Mouse (Mus musculus) lung, embryonic 16.5 days (tissue): ENCODE measurements around the gene Stxbp3. TPM values are rescaled to one million over a fixed set of nuclear protein-coding genes. Genes with fewer than 3 reads are reported as not detected.

Source experiments
- ATAC-seq: fragments of 200-750 bp; cut with Nextera tagmentation; 2 replicates; pipeline ENCODE4 v1.8.0; 2017; ENCODE audit warnings: low read depth, mild to moderate bottlenecking, moderate library complexity
- H3K27ac ChIP-seq: fragments of 300-500 bp; sonication (generic); 2 replicates; pipeline ENCODE4 v1.5.1; 2014; ENCODE audit warnings: mild to moderate bottlenecking, control low read depth, low read length
- H3K27me3 ChIP-seq: fragments of 300-500 bp; sonication (generic); 2 replicates; pipeline ENCODE4 v1.6.1; 2014; ENCODE audit warnings: low read depth, low read length, mixed read lengths; ENCODE audit not compliant: control insufficient read depth, insufficient read depth
- H3K36me3 ChIP-seq: fragments of 300-500 bp; sonication (generic); 2 replicates; pipeline ENCODE4 v1.6.1; 2014; ENCODE audit warnings: low read length; ENCODE audit not compliant: control insufficient read depth, insufficient read depth
- H3K4me1 ChIP-seq: fragments of 300-500 bp; sonication (generic); replicated peaks from 2 replicates; pipeline ENCODE4 v1.6.1; 2014; ENCODE audit warnings: low read length, mixed read lengths; ENCODE audit not compliant: control insufficient read depth, insufficient read depth
- H3K4me2 ChIP-seq: fragments of 300-500 bp; sonication (generic); 2 replicates; pipeline ENCODE4 v1.6.1; 2014; ENCODE audit warnings: low read depth, low read length, control low read depth
- H3K4me3 ChIP-seq: fragments of 300-500 bp; sonication (generic); 2 replicates; pipeline ENCODE4 v1.5.1; 2014; ENCODE audit warnings: mild to moderate bottlenecking, low read length, control low read depth
- H3K9ac ChIP-seq: fragments of 300-500 bp; sonication (generic); 2 replicates; pipeline ENCODE4 v1.6.1; 2014; ENCODE audit warnings: low read length, control low read depth
- H3K9me3 ChIP-seq: fragments of 300-500 bp; sonication (generic); 2 replicates; pipeline ENCODE4 v1.6.1; 2016; ENCODE audit warnings: low read length; ENCODE audit not compliant: control insufficient read depth
- WGBS: fragments of 180-500 bp; shearing (Covaris S2); extraction: QIAGEN DNeasy Blood & Tissue Kit; methylation state at CpG from one replicate; pipeline ENCODE4 v1.1.7; 2014; 5-methylcytosine and 5-hydroxymethylcytosine counted together
- polyA plus RNA-seq: library from polyadenylated mRNA; unstranded; fragments of >200 nt; fragmentation: Nextera tagmentation; extraction: Ambion mirVana; gene quantifications from 2 replicates; pipeline ENCODE4 v1.2.1, GENCODE M21; 2015

Stxbp3 gene
- polyA plus RNA-seq, 1 experiment from 2014 or later: 50.7 TPM

GRCm38 (mm10) chr3:108860786-108861185 is 20.5 kb upstream of the Stxbp3 start:
- no peaks in the 10 kb centered on the region for H3K27me3 ChIP-seq
- H3K4me3 ChIP-seq: no peak overlapping the region
- 72% methylated on average over 2 of the region's 2 CpGs for WGBS
- no peaks in the 10 kb centered on the region for H3K9me3 ChIP-seq
- no peak overlapping the region for H3K4me2 ChIP-seq
- no peak for ATAC-seq
- H3K9ac ChIP-seq: no peak overlapping the region
- peaks cover 25% of the 10 kb centered on the region for H3K4me1 ChIP-seq
- no peak overlapping the region for H3K27ac ChIP-seq
- no peaks in the 10 kb centered on the region for H3K36me3 ChIP-seq

DNA sequence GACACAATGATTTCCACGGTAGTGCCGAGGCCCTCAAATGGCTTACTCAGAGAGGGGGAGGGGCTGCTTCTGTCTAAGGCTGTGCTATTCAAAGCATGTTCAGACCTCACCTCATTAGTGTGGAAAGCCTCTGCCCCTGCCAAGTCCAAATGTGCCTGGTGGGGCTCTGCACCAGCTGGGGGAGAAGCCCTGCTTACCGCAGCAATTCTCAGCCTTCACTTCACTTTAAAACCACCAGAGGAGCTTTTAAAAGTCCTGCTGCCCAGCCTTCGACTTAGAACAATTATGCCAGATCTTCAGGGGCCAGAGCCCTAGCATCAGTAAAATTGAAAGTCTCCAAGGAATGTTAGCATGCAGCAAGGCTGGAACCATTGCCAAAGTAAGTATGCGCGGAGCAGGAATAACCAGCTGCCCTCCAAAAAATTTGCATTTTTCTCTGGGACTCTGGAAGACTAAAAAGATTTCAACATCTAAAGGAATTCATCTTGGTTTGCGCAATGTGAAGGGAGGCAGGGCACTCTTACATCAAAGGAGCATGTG is 18.0 kb upstream of the Stxbp3 start:
- peak; percentile 92 for ATAC-seq
- H3K36me3 ChIP-seq: no peaks in the 10 kb centered on the region
- peak overlapping the region; percentile 43 for H3K4me2 ChIP-seq
- H3K4me1 ChIP-seq: peaks cover 35% of the 10 kb centered on the region
- peak overlapping the region; percentile 14; the same call in 1 of the 2 replicates for H3K9ac ChIP-seq
- WGBS: 11% methylated on average over 7 of the region's 7 CpGs
- no peaks in the 10 kb centered on the region for H3K27me3 ChIP-seq
- peak overlapping the region; percentile 7; the same call in 1 of the 2 replicates for H3K4me3 ChIP-seq
- H3K9me3 ChIP-seq: no peaks in the 10 kb centered on the region
- H3K27ac ChIP-seq: peak overlapping the region; percentile 87

GRCm38 (mm10) chr3:108857714-108858113 is 17.4 kb upstream of the Stxbp3 start:
- peaks cover 35% of the 10 kb centered on the region for H3K4me1 ChIP-seq
- no peaks in the 10 kb centered on the region for H3K27me3 ChIP-seq
- peak overlapping the region; percentile 7; the same call in 1 of the 2 replicates for H3K4me3 ChIP-seq
- H3K36me3 ChIP-seq: no peaks in the 10 kb centered on the region
- 74% methylated on average over 1 of the region's 1 CpGs for WGBS
- H3K4me2 ChIP-seq: peak overlapping the region; percentile 43
- peak; percentile 4; the same call in 1 of the 2 replicates for ATAC-seq
- no peaks in the 10 kb centered on the region for H3K9me3 ChIP-seq
- peak overlapping the region; percentile 14; the same call in 1 of the 2 replicates for H3K9ac ChIP-seq
- peak overlapping the region; percentile 87 for H3K27ac ChIP-seq

DNA sequence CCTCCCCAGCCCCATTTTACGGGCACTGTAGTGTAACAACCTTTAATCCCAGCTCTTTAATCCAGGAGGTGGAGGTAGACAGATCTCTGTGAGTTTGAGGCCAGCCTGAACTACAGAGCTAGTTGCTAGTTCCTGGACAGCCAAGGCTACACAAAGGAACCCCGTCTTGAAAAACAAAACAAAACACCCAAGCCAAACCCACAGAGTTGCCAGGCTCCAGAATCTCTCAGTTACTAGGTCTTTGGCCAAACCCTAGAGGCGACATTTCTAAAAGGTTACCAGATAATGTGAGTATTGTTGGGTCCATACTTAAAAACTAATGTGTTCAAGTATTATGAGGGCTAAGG is 16.8 kb upstream of the Stxbp3 start:
- no peak for ATAC-seq
- no peak overlapping the region for H3K4me3 ChIP-seq
- no peaks in the 10 kb centered on the region for H3K27me3 ChIP-seq
- no peak overlapping the region for H3K9ac ChIP-seq
- no peak overlapping the region for H3K4me2 ChIP-seq
- H3K9me3 ChIP-seq: no peaks in the 10 kb centered on the region
- no peak overlapping the region for H3K27ac ChIP-seq
- peaks cover 35% of the 10 kb centered on the region for H3K4me1 ChIP-seq
- H3K36me3 ChIP-seq: no peaks in the 10 kb centered on the region
- 49% methylated on average over 3 of the region's 3 CpGs for WGBS

- Histone ChIP-seq H3K4me1 (peaks cover 35% of the 10 kb centered on the region), H3K4me3 (no peak overlapping the region), H3K9me3 (no peaks in the 10 kb centered on the region), H3K27me3 (no peaks in the 10 kb centered on the region), H3K36me3 (no peaks in the 10 kb centered on the region), H3K9ac (no peak overlapping the region), H3K4me2 (no peak overlapping the region), H3K27ac (peak overlapping the region; percentile 42)
- 51% methylated on average over 8 of the region's 8 CpGs for whole genome bisulfite sequencing
- no peak for ATAC-seq
Measured at GRCm38 (mm10) chr3:108856386-108857123, 16.2 kb upstream of the Stxbp3 start.

DNA sequence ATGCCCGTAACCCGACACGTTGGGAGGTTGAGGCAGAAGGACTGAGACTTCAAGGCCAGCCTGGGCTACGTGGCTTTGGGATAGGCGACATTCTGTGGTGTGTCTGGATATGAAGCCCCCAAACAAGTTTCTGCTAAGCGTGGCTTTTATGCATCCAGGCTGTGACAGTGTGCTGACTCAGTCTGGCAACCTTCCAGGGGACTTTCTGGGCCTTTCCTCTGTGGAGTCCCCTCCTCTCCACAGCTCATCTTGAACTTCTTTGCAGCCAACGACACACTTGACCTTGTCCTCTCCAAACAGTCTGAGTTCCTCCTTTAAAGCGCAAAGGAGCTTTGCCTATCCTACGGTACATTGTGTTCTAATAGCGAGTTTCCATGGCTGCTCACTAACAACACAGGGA is 15.5 kb upstream of the Stxbp3 start:
- ATAC-seq: peak; percentile 44
- Histone ChIP-seq H3K4me3 (no peak overlapping the region), H3K4me1 (peaks cover 35% of the 10 kb centered on the region), H3K4me2 (no peak overlapping the region), H3K27me3 (no peaks in the 10 kb centered on the region), H3K27ac (peak overlapping the region; percentile 42), H3K9ac (0 out of 2 replicates have a peak overlapping the region, but pooled peaks have one; percentile 36), H3K9me3 (no peaks in the 10 kb centered on the region), H3K36me3 (no peaks in the 10 kb centered on the region)
- WGBS: 34% methylated on average over 10 of the region's 10 CpGs

DNA sequence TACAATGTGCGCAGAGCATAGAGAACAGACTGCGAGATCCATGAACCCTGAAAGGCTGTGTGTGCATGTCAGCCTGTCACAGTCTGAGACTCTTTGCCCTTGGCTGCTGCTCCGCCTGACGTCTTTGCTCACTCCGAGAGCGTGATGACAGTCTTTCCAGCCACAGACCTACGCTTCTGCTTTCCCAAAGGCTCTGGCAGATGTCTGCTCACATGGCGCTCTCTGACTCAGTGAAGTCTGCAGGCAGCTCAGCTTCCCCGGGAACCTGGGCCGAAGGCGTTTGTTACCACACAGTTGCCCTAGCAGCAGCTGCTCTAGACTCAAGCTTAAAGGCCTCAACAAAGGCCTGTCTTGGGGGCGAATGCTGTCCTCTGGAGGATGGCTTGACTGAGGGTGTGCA is 15.0 kb upstream of the Stxbp3 start:
- peak; percentile 13; the same call in 1 of the 2 replicates for ATAC-seq

GRCm38 (mm10) chr3:108853266-108853665 is 12.9 kb upstream of the Stxbp3 start:
- ATAC-seq: no peak
- H3K4me3 ChIP-seq: no peak overlapping the region
- H3K36me3 ChIP-seq: no peaks in the 10 kb centered on the region
- H3K4me2 ChIP-seq: no peak overlapping the region
- 74% methylated on average over 1 of the region's 1 CpGs for WGBS
- H3K9me3 ChIP-seq: no peaks in the 10 kb centered on the region
- H3K27ac ChIP-seq: no peak overlapping the region
- H3K4me1 ChIP-seq: peaks cover 30% of the 10 kb centered on the region
- H3K27me3 ChIP-seq: no peaks in the 10 kb centered on the region
- H3K9ac ChIP-seq: no peak overlapping the region

More for the DNA sequence above, 15.0 kb upstream of the Stxbp3 start:
- no peaks in the 10 kb centered on the region for H3K27me3 ChIP-seq
- no peak overlapping the region for H3K4me3 ChIP-seq
- no peak overlapping the region for H3K4me2 ChIP-seq
- no peaks in the 10 kb centered on the region for H3K9me3 ChIP-seq
- H3K9ac ChIP-seq: no peak overlapping the region
- no peaks in the 10 kb centered on the region for H3K36me3 ChIP-seq
- H3K27ac ChIP-seq: peak overlapping the region; percentile 42
- WGBS: 49% methylated on average over 12 of the region's 12 CpGs
- H3K4me1 ChIP-seq: peaks cover 39% of the 10 kb centered on the region

DNA sequence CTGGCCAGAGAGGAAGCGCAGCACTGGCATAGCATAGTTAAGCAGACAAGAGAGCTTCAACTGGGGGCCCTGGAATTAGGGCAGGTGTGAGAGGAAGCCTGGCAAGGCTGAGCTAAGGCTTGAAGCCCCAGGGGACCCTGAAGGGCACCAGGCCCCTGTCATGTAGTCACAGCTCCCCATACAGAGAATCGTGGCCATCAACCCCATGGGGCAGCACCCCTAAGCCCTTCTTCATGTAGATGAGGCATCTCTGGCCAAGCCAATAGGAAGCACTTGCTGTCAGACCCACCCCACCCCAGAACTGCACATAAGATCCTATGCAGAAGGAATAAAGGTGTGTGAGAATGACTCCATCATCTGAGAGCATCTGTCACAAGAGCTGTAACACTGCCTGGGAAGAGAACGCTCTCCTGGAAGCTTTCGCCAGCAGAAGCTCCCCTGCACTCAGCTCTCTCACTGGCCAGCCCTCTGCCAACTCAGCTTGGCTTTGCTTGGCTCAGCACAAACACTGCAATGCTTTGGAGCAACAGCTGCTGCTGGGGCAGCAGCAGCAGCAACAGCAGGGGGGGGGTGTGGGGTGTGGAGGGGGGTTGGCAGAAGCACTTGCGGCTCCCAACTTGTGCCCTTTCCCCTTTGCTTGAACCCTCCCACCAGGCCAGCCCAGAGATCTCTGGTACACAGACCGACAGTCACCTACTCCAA is 11.8 kb upstream of the Stxbp3 start:
- peaks cover 27% of the 10 kb centered on the region for H3K4me1 ChIP-seq
- no peaks in the 10 kb centered on the region for H3K27me3 ChIP-seq
- H3K36me3 ChIP-seq: no peaks in the 10 kb centered on the region
- no peak overlapping the region for H3K4me2 ChIP-seq
- WGBS: 50% methylated on average over 6 of the region's 6 CpGs
- ATAC-seq: no peak
- no peak overlapping the region for H3K27ac ChIP-seq
- H3K9ac ChIP-seq: no peak overlapping the region
- no peaks in the 10 kb centered on the region for H3K9me3 ChIP-seq
- no peak overlapping the region for H3K4me3 ChIP-seq
